Mouse (Mus musculus) liver, embryonic 14.5 days (tissue): ENCODE measurements around the gene Rabggtb. TPM values are rescaled to one million over a fixed set of nuclear protein-coding genes. Genes with fewer than 3 reads are reported as not detected.

Experiments
- ATAC-seq: fragments of 200-750 bp; cut with Nextera tagmentation; 2 replicates; pipeline ENCODE4 v1.8.0; 2017; ENCODE audit warnings: moderate number of reproducible peaks, mild to moderate bottlenecking, moderate library complexity; ENCODE audit not compliant: insufficient read depth
- DNase-seq, 3 experiments: peaks; one replicate each; pipeline ENCODE4 v3.0.0-alpha.2; 2012 to 2013; ENCODE audit warnings: low read depth in 3 of 3, low spot score in 3 of 3
- H3K27ac ChIP-seq: fragments of 300-500 bp; sonication (generic); 2 replicates; pipeline ENCODE4 v1.5.1; 2014; ENCODE audit warnings: moderate library complexity, mild to moderate bottlenecking, control low read depth, inconsistent platforms
- H3K27me3 ChIP-seq: fragments of 300-500 bp; sonication (generic); 2 replicates; pipeline ENCODE4 v1.6.1; 2014; ENCODE audit warnings: mild to moderate bottlenecking, low read length, moderate library complexity; ENCODE audit not compliant: control insufficient read depth, insufficient read depth
- H3K36me3 ChIP-seq: fragments of 300-500 bp; sonication (generic); replicated peaks from 2 replicates; pipeline ENCODE4 v1.6.1; 2014; ENCODE audit warnings: low read depth; ENCODE audit not compliant: control insufficient read depth, insufficient read depth
- H3K4me1 ChIP-seq, 2 experiments: fragments of 200-500 bp in 1 of 2; fragments of 300-500 bp in 1 of 2; sonication (generic) in 1 of 2; replicated peaks; 2 replicates each; pipeline ENCODE4 v1.6.1; 2012 to 2014; ENCODE audit warnings: antibody characterized with exemption in 1 of 2, inconsistent platforms in 1 of 2, low read length in 1 of 2; ENCODE audit not compliant: control insufficient read depth in 2 of 2, insufficient read depth in 2 of 2
- H3K4me2 ChIP-seq: fragments of 300-500 bp; sonication (generic); 2 replicates; pipeline ENCODE4 v1.6.1; 2014; ENCODE audit warnings: low read depth, mild to moderate bottlenecking, control low read depth, moderate library complexity
- H3K4me3 ChIP-seq, 2 experiments: fragments of 200-500 bp in 1 of 2; fragments of 300-500 bp in 1 of 2; sonication (generic) in 1 of 2; 2 replicates each; pipeline ENCODE4 v1.5.1; 2012 to 2014; ENCODE audit warnings: low read depth in 2 of 2, low read length in 2 of 2, mild to moderate bottlenecking in 2 of 2, control low read depth in 1 of 2, inconsistent platforms in 1 of 2, moderate library complexity in 1 of 2; ENCODE audit not compliant: insufficient read depth in 1 of 2
- H3K9ac ChIP-seq: fragments of 300-500 bp; sonication (generic); replicated peaks from 2 replicates; pipeline ENCODE4 v1.6.1; 2014; ENCODE audit warnings: mild to moderate bottlenecking, control low read depth, moderate library complexity
- H3K9me3 ChIP-seq: fragments of 300-500 bp; sonication (generic); 2 replicates; pipeline ENCODE4 v1.6.1; 2016; ENCODE audit warnings: low read length, mixed read lengths; ENCODE audit not compliant: control insufficient read depth
- CTCF ChIP-seq: IDR thresholded peaks from 2 replicates; pipeline ENCODE4 v1.5.1; 2016; ENCODE audit warnings: antibody characterized with exemption, low read depth, control low read depth
- EP300 ChIP-seq: IDR thresholded peaks from 2 replicates; pipeline ENCODE4 v1.6.1; 2016; ENCODE audit warnings: antibody characterized with exemption, low read depth
- WGBS: fragments of 180-500 bp; shearing (Covaris S2); extraction: QIAGEN DNeasy Blood & Tissue Kit; methylation state at CpG from one replicate; pipeline ENCODE4 v1.1.7; 2014; ENCODE audit not compliant: insufficient replicate concordance; 5-methylcytosine and 5-hydroxymethylcytosine counted together
- polyA plus RNA-seq, 2 experiments: library from polyadenylated mRNA; depleted of rRNA in 1 of 2; stranded (reverse) in 1 of 2; unstranded in 1 of 2; fragments of >200 nt; fragmentation: Nextera tagmentation in 1 of 2; extraction: Ambion mirVana in 1 of 2; gene quantifications; 2 replicates each; pipeline versions ENCODE4 v1.2.1 to v1.2.3; 2012 to 2014

The Rabggtb gene
- polyA plus RNA-seq, 2 experiments = 45.5 to 85.5 TPM

DNA sequence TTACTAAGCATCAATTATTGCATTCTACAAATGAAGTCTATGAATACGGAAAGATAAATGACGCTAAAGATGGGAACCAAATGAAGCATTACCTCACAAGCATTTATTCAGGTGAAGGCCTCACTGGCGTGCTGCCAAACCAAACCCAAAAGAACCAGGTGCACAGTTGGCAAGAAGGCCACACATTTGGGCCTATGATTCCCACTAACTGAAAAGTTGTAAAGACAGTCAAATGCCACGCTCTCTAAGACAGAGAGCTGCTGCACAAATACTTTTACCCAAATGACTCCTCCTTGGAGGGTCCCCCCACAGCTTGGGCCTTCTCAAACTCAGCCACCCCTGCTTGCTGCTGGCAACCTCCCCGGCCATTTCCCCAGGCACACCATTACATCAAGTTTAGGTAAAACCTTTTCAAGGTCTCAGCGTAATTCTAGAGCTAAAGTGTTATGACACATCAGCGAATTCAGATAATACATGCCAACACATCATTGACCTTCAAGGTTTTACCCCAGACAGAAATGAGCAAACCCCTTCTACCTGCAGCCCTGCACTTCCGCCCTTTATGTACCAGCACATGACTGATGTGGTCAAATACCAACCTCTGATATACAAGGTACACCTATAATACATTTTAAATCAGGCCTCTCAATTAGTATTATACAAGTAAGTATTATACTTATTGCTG, 1.5 kb downstream of the Rabggtb start:
- Histone ChIP-seq H3K4me2 (peak overlapping the region; percentile 99), H3K9ac (peak overlapping the region; percentile 99), H3K36me3 (peaks cover 51% of the 10 kb centered on the region), H3K9me3 (no peaks in the 10 kb centered on the region), H3K27ac (peak overlapping the region; percentile 95), H3K4me1 (peaks cover 29 to 31% of the 10 kb centered on the region in 2 experiments), H3K4me3 (peak overlapping the region; percentile 86 to 98), H3K27me3 (no peaks in the 10 kb centered on the region)
- no peak for ATAC-seq
- no peak for DNase-seq
- no peak for TF ChIP-seq CTCF
- no peak for TF ChIP-seq EP300
- WGBS = 15% methylated on average over 8 of the region's 8 CpGs

DNA sequence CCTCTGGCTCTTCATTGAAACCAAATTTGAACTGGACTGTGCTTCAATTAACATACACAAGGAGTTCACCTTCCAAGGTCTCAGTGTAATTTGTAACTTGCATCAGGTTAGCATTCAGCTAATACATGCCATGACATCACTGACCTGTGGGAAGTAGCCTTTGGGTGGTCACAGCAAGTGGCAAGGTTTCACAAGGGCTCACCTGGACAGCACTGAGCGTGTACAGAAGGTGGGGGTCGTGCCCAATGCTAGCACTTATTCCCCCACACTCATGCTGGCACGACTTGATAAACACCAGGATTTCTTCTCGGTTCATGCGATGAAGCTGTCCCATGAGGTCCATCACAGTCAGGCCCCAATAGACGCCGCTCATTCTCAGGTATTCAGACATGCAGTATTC, 2.3 kb downstream of the Rabggtb start:
- WGBS = 38% methylated on average over 7 of the region's 7 CpGs

GRCm38 (mm10) chr3:153908919-153909318, 3.9 kb downstream of the Rabggtb start:
- H3K9ac ChIP-seq = peak overlapping the region; percentile 99; the same call in 1 of the 2 replicates
- TF ChIP-seq CTCF (no peak), EP300 (no peak)
- H3K4me2 ChIP-seq = peak overlapping the region; percentile 99
- peaks cover 26 to 28% of the 10 kb centered on the region in 2 experiments for H3K4me1 ChIP-seq
- H3K27me3 ChIP-seq = no peaks in the 10 kb centered on the region
- ATAC-seq (no peak), DNase-seq (no peak)
- no peaks in the 10 kb centered on the region for H3K9me3 ChIP-seq
- peaks cover 75% of the 10 kb centered on the region for H3K36me3 ChIP-seq
- peak overlapping the region; percentile 49 for H3K27ac ChIP-seq
- peak overlapping the region; percentile 51 to 98 for H3K4me3 ChIP-seq
- 60% methylated on average over 5 of the region's 5 CpGs for WGBS

More for the DNA sequence above, 2.3 kb downstream of the Rabggtb start:
- no peaks in the 10 kb centered on the region for H3K9me3 ChIP-seq
- TF ChIP-seq EP300 (0 out of 2 replicates have a peak, but pooled peaks have one; percentile 12), CTCF (no peak)
- H3K9ac ChIP-seq = peak overlapping the region; percentile 99
- peak overlapping the region; percentile 99 for H3K4me2 ChIP-seq
- H3K4me1 ChIP-seq = peaks cover 29 to 31% of the 10 kb centered on the region in 2 experiments
- DNase-seq (no peak), ATAC-seq (no peak)
- peak overlapping the region; percentile 95 for H3K27ac ChIP-seq
- H3K27me3 ChIP-seq = no peaks in the 10 kb centered on the region
- H3K36me3 ChIP-seq = peaks cover 60% of the 10 kb centered on the region
- peak overlapping the region; percentile 86 to 98 for H3K4me3 ChIP-seq

DNA sequence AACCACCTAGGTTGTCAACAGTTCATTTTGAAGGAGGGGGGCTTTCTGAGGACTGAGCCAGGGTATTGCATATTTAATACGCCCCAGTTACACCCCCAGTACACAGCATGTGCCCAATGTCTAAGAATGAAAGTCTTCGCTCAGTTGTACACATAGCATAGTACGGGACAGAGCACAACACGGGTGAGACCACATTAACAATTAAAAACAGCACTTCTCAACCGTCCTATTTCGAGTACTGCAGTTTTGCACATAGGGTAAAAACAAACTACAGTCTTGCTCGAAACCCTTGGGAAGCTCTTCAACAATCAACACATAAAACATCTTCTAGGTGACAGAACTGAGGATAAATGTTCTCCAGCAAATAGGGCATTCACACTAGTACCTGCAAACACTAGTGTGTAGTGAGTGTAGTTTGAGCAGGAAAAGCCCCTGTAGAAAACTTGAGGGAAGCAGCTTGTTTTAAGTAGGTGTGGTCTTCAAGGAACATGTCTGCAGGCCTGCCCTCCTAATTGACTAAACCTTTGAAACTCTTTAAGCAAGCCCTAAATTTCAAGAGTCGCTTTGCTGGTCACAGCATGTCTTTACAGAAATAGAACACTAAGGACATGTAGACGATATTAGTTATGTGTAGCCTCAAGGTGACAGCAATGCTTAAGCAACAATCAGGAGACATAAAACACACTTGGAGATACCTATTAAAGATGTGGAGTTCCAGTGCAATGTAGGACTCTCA, 6.5 kb downstream of the Rabggtb start, which contains the start of gene Msh4:
TSS of gene Msh4 (minus strand) at position 3 of the 736 bp plus-strand sequence.
- peaks cover 77% of the 10 kb centered on the region for H3K36me3 ChIP-seq
- H3K4me2 ChIP-seq = no peak within 1 kb of the TSS
- TF ChIP-seq CTCF (no peak), EP300 (no peak)
- H3K9me3 ChIP-seq = no peaks in the 10 kb centered on the region
- 71% methylated on average over 9 of the region's 9 CpGs for WGBS
- H3K27ac ChIP-seq = no peak within 1 kb of the TSS; the same call in 1 of the 2 replicates
- H3K27me3 ChIP-seq = no peaks in the 10 kb centered on the region
- ATAC-seq (peak; percentile 19), DNase-seq (no peak)
- H3K4me3 ChIP-seq = no peak within 1 kb of the TSS
- H3K9ac ChIP-seq = no peak within 1 kb of the TSS
- peaks cover 27 to 31% of the 10 kb centered on the region in 2 experiments for H3K4me1 ChIP-seq
